Mouse (Mus musculus) gonadal fat pad, adult 2 months (tissue): ENCODE results near the gene Rpl14. TPM values are rescaled to one million over a fixed set of nuclear protein-coding genes. Genes with fewer than 3 reads are reported as not detected.

Experiments
- DNase-seq: peaks from one replicate; pipeline ENCODE4 v3.0.0-alpha.2; 2012; ENCODE audit warnings: low read depth
- polyA plus RNA-seq: library from polyadenylated mRNA; depleted of rRNA; stranded (reverse); fragments of >200 nt; gene quantifications from 2 replicates; pipeline ENCODE4 v1.2.3, GENCODE M21; 2012

Gene Rpl14
- polyA plus RNA-seq, 1 experiment, result 535 TPM

- no peak for DNase-seq
These were observed 545 bp downstream of the Rpl14 start for GRCm38 (mm10) chr9:120571593-120572385.

- DNase-seq, result no peak
These were observed 4.8 kb downstream of the Rpl14 start for GRCm38 (mm10) chr9:120575748-120576661.

- no peak for DNase-seq
These were observed 5.4 kb downstream of the Rpl14 start for GRCm38 (mm10) chr9:120576662-120577013.

- DNase-seq, result no peak
These were observed 5.9 kb downstream of the Rpl14 start for GRCm38 (mm10) chr9:120577133-120577651.

- DNase-seq, result no peak
These were observed 6.6 kb downstream of the Rpl14 start for GRCm38 (mm10) chr9:120577706-120578405.

GRCm38 (mm10) chr9:120578701-120579100 lies 7.5 kb downstream of the Rpl14 start:
- DNase-seq, result no peak

GRCm38 (mm10) chr9:120579808-120580207 lies 8.6 kb downstream of the Rpl14 start:
- DNase-seq, result no peak

GRCm38 (mm10) chr9:120581941-120582618 lies 10.8 kb downstream of the Rpl14 start:
- no peak for DNase-seq

- DNase-seq, result no peak
These were observed 11.5 kb downstream of the Rpl14 start for GRCm38 (mm10) chr9:120582619-120583308.

- DNase-seq, result no peak
These were observed 12.1 kb downstream of the Rpl14 start for GRCm38 (mm10) chr9:120583314-120583713.

GRCm38 (mm10) chr9:120586546-120586945 lies 15.3 kb downstream of the Rpl14 start:
- DNase-seq, result no peak

- no peak for DNase-seq
These were observed 20.2 kb downstream of the Rpl14 start for GRCm38 (mm10) chr9:120591490-120591889.

GRCm38 (mm10) chr9:120593383-120594101 lies 22.3 kb downstream of the Rpl14 start:
- DNase-seq, result no peak

- DNase-seq, result no peak
These were observed 23.6 kb downstream of the Rpl14 start for GRCm38 (mm10) chr9:120594839-120595238.

GRCm38 (mm10) chr9:120595306-120595705 lies 24.1 kb downstream of the Rpl14 start:
- no peak for DNase-seq

GRCm38 (mm10) chr9:120601488-120602171 lies 30.4 kb downstream of the Rpl14 start:
- DNase-seq, result no peak

GRCm38 (mm10) chr9:120602172-120602838 lies 31.1 kb downstream of the Rpl14 start:
- DNase-seq, result no peak

GRCm38 (mm10) chr9:120602839-120603511 lies 31.7 kb downstream of the Rpl14 start:
- no peak for DNase-seq
